7 mouse cellular contexts compared by ENCODE assay signal in genomic region chr10:81417227-81418215, GRCm38 (mm10). TPM values are rescaled to one million over a fixed set of nuclear protein-coding genes. Genes with fewer than 3 reads are reported as not detected.
DNase-seq lines count a peak whose midpoint lies in the region; ATAC-seq lines count a peak whose summit lies in the region.

No protein-coding gene starts in this region.

- 42% methylated on average over 12 of the region's 12 CpGs for WGBS in forebrain, embryonic 10.5 days
- WGBS in hindbrain, embryonic 16.5 days = 48% methylated on average over 12 of the region's 12 CpGs
- WGBS in midbrain, embryonic 12.5 days = 43% methylated on average over 12 of the region's 12 CpGs

- peaks cover 73% of the 10 kb centered on the region for H3K4me1 ChIP-seq in forebrain, embryonic 10.5 days
- H3K4me1 ChIP-seq in hindbrain, embryonic 16.5 days (ENCODE audit: control insufficient read depth, insufficient read depth, low read depth, low read length) = peaks cover 42% of the 10 kb centered on the region
- H3K4me1 ChIP-seq in midbrain, embryonic 12.5 days = peaks cover 61% of the 10 kb centered on the region

- H3K4me3 ChIP-seq in forebrain, embryonic 10.5 days = peak overlapping the region; percentile 57
- peak overlapping the region; percentile 29 for H3K4me3 ChIP-seq in hindbrain, embryonic 16.5 days (ENCODE audit: low read length)
- peak overlapping the region; percentile 37 for H3K4me3 ChIP-seq in midbrain, embryonic 12.5 days

- intact Hi-C loops in left cerebral cortex, postnatal 4 days (cut with DNase I) = no loop called here
- intact Hi-C loops in left cerebral cortex, postnatal 25 days (cut with DNase I) = loop anchor here (1.0 kb wide), 1 partner anchor 9 kb away; no protein-coding TSS in a partner anchor

- H3K4me2 ChIP-seq in hindbrain, embryonic 16.5 days (ENCODE audit: low read length) = peak overlapping the region; percentile 55
- H3K4me2 ChIP-seq in midbrain, embryonic 12.5 days (replicated peaks) = peak overlapping the region; percentile 65

- peak; percentile 21 for DNase-seq in left cerebral cortex, postnatal 4 days
- no peak for DNase-seq in left cerebral cortex, postnatal 25 days (ENCODE audit: low spot score in 2 of 2)
- no peak for DNase-seq in forebrain, embryonic 10.5 days (ENCODE audit: extremely low spot score, low spot score)
- DNase-seq in frontal cortex, adult 2 months (ENCODE audit: extremely low spot score in 1 of 2, low spot score in 1 of 2) = no peak
- DNase-seq in frontal cortex, postnatal 10 days (ENCODE audit: low spot score in 2 of 2) = no peak

- H3K27me3 ChIP-seq in forebrain, embryonic 10.5 days (ENCODE audit: poor library complexity, severe bottlenecking) = peaks cover 55% of the 10 kb centered on the region
- H3K27me3 ChIP-seq in hindbrain, embryonic 16.5 days (replicated peaks; ENCODE audit: control insufficient read depth, insufficient read depth, low read length) = no peaks in the 10 kb centered on the region
- H3K27me3 ChIP-seq in midbrain, embryonic 12.5 days = peaks cover 37% of the 10 kb centered on the region

- H3K9ac ChIP-seq in hindbrain, embryonic 16.5 days (ENCODE audit: low read depth, low read length) = peak overlapping the region; percentile 63
- peak overlapping the region; percentile 62 for H3K9ac ChIP-seq in midbrain, embryonic 12.5 days (replicated peaks)

- H3K27ac ChIP-seq in forebrain, embryonic 10.5 days = peak overlapping the region; percentile 89
- peak overlapping the region; percentile 73 for H3K27ac ChIP-seq in hindbrain, embryonic 16.5 days (ENCODE audit: low read depth, low read length)
- 0 out of 2 replicates have a peak overlapping the region, but pooled peaks have one; percentile 32 for H3K27ac ChIP-seq in midbrain, embryonic 12.5 days (replicated peaks)

- no peaks in the 10 kb centered on the region for H3K9me3 ChIP-seq in forebrain, embryonic 10.5 days
- H3K9me3 ChIP-seq in hindbrain, embryonic 16.5 days (ENCODE audit: control insufficient read depth, low read length) = no peaks in the 10 kb centered on the region
- H3K9me3 ChIP-seq in midbrain, embryonic 12.5 days = no peaks in the 10 kb centered on the region

- no peak for ATAC-seq in hindbrain, embryonic 16.5 days
- ATAC-seq in midbrain, embryonic 12.5 days (ENCODE audit: low FRiP score, low read depth) = no peak; the same call in 1 of the 2 replicates

- H3K36me3 ChIP-seq in forebrain, embryonic 10.5 days (replicated peaks) = no peaks in the 10 kb centered on the region
- H3K36me3 ChIP-seq in hindbrain, embryonic 16.5 days (ENCODE audit: control insufficient read depth, insufficient read depth, low read length) = 0 out of 2 replicates have a peak, but pooled peaks cover 4% of the 10 kb centered on the region
- H3K36me3 ChIP-seq in midbrain, embryonic 12.5 days = 0 out of 2 replicates have a peak, but pooled peaks cover 5% of the 10 kb centered on the region

RNA-seq across cellular contexts. Expression of gene Smim24, which starts 24.7 kb away (rescaled TPM):
- 1 to 10 TPM; 1.5 to 2.3 TPM for total RNA-seq in left cerebral cortex, postnatal 4 days (2021)
- total RNA-seq in left cerebral cortex, postnatal 25 days (2021) = 1 to 10 TPM in 1 of 2 experiments, under 1 TPM in 1; 0.89 to 1.5 TPM
- polyA plus RNA-seq in forebrain, embryonic 10.5 days (2016; fragmentation: Nextera tagmentation; extraction: Ambion mirVana) = 1.6 and 1.9 TPM in 2 replicates
- 1.6 and 2.3 TPM in 2 replicates for polyA plus RNA-seq in hindbrain, embryonic 16.5 days (2015; fragmentation: Nextera tagmentation; extraction: Ambion mirVana)
- polyA plus RNA-seq in midbrain, embryonic 12.5 days (2016; fragmentation: Nextera tagmentation; extraction: Ambion mirVana) = 2.1 and 2.8 TPM in 2 replicates
- 3.6 and 4.5 TPM in 2 replicates for polyA plus RNA-seq in frontal cortex, adult 2 months (2012; rRNA removed)

RNA-seq across cellular contexts. Expression of gene Gm48552, which starts 28.7 kb away (rescaled TPM):
- total RNA-seq in left cerebral cortex, postnatal 4 days (2021) = 1 to 10 TPM; 2.7 to 5.9 TPM
- 1 to 10 TPM; 4.0 to 4.1 TPM for total RNA-seq in left cerebral cortex, postnatal 25 days (2021)
- 0.78 and 1.4 TPM in 2 replicates for polyA plus RNA-seq in forebrain, embryonic 10.5 days (2016; fragmentation: Nextera tagmentation; extraction: Ambion mirVana)
- polyA plus RNA-seq in hindbrain, embryonic 16.5 days (2015; fragmentation: Nextera tagmentation; extraction: Ambion mirVana) = 1.5 and 2.2 TPM in 2 replicates
- polyA plus RNA-seq in midbrain, embryonic 12.5 days (2016; fragmentation: Nextera tagmentation; extraction: Ambion mirVana) = 0.50 and 2.3 TPM in 2 replicates
- 7.4 and 10.1 TPM in 2 replicates for polyA plus RNA-seq in frontal cortex, adult 2 months (2012; rRNA removed)

RNA-seq across cellular contexts. Expression of gene Gm48551, which starts 33.3 kb away (rescaled TPM):
- total RNA-seq in left cerebral cortex, postnatal 4 days (2021) = 1 to 10 TPM; 3.7 to 4.4 TPM
- 1 to 10 TPM; 3.5 to 4.2 TPM for total RNA-seq in left cerebral cortex, postnatal 25 days (2021)
- polyA plus RNA-seq in forebrain, embryonic 10.5 days (2016; fragmentation: Nextera tagmentation; extraction: Ambion mirVana) = 2.6 and 3.1 TPM in 2 replicates
- polyA plus RNA-seq in hindbrain, embryonic 16.5 days (2015; fragmentation: Nextera tagmentation; extraction: Ambion mirVana) = 7.9 and 9.4 TPM in 2 replicates
- 4.2 and 5.5 TPM in 2 replicates for polyA plus RNA-seq in midbrain, embryonic 12.5 days (2016; fragmentation: Nextera tagmentation; extraction: Ambion mirVana)
- polyA plus RNA-seq in frontal cortex, adult 2 months (2012; rRNA removed) = 6.9 and 8.9 TPM in 2 replicates

RNA-seq across cellular contexts. Expression of gene Dohh, which starts 33.3 kb away (rescaled TPM):
- 10 to 100 TPM; 58.8 to 61.5 TPM for total RNA-seq in left cerebral cortex, postnatal 4 days (2021)
- total RNA-seq in left cerebral cortex, postnatal 25 days (2021) = 10 to 100 TPM; 83.7 to 87.7 TPM
- 96.8 and 97.9 TPM in 2 replicates for polyA plus RNA-seq in forebrain, embryonic 10.5 days (2016; fragmentation: Nextera tagmentation; extraction: Ambion mirVana)
- 99.8 and 108 TPM in 2 replicates for polyA plus RNA-seq in hindbrain, embryonic 16.5 days (2015; fragmentation: Nextera tagmentation; extraction: Ambion mirVana)
- polyA plus RNA-seq in midbrain, embryonic 12.5 days (2016; fragmentation: Nextera tagmentation; extraction: Ambion mirVana) = 63.5 and 67.2 TPM in 2 replicates
- polyA plus RNA-seq in frontal cortex, adult 2 months (2012; rRNA removed) = 92.2 and 105 TPM in 2 replicates

RNA-seq across cellular contexts. Expression of gene Nfic, which starts 37.9 kb away (rescaled TPM):
- total RNA-seq in left cerebral cortex, postnatal 4 days (2021) = 10 to 100 TPM; 29.5 to 31.1 TPM
- total RNA-seq in left cerebral cortex, postnatal 25 days (2021) = 10 to 100 TPM; 81.1 to 87.3 TPM
- 7.3 and 8.6 TPM in 2 replicates for polyA plus RNA-seq in forebrain, embryonic 10.5 days (2016; fragmentation: Nextera tagmentation; extraction: Ambion mirVana)
- 24.5 and 34.5 TPM in 2 replicates for polyA plus RNA-seq in hindbrain, embryonic 16.5 days (2015; fragmentation: Nextera tagmentation; extraction: Ambion mirVana)
- 14.7 and 19.7 TPM in 2 replicates for polyA plus RNA-seq in midbrain, embryonic 12.5 days (2016; fragmentation: Nextera tagmentation; extraction: Ambion mirVana)
- 39.6 and 47.7 TPM in 2 replicates for polyA plus RNA-seq in frontal cortex, adult 2 months (2012; rRNA removed)

Comparison
In these comparisons a context has a peak if more than half of its experiments do, and no peak if none do; other contexts are left out.
1. H3K27ac ChIP-seq: peak in every context shown above with its lines; median percentile 89 in forebrain, embryonic 10.5 days; 73 in hindbrain, embryonic 16.5 days; 32 in midbrain, embryonic 12.5 days.